Mouse (Mus musculus): ENCODE data around the gene Esx1. TPM values are rescaled to one million over a fixed set of nuclear protein-coding genes. Genes with fewer than 3 reads are reported as not detected.

The Esx1 gene
- total RNA-seq (2012; rRNA removed), result 0.47 and 0.63 TPM in 2 replicates
- total RNA-seq (2014; rRNA removed), result 0.17 TPM in 1 of 2 replicates, not detected in the other
- polyA plus RNA-seq (2012; ENCODE audit: insufficient read length, low read depth), result 2.1 and 2.4 TPM in 2 replicates

DNA sequence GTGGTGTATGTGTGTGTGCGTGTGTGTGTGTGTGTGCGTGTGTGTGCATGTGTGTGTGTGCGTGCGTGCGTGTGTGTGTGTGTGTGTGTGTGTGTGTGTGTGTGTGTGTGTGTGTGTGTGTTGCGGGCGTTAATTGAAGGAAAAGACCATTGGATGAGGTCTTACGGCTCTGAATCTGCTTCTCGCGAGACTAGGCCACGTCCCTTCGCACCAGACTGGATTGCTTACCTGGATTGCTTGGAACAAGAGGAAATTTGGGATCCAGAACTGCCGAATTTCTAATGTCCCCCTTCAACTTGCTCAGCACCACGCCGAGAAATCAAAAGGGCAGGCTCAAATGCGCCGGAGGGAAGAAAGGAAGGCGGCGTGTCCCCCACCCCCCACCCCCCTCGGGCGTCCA lies at the start of gene Esx1:
Gene Esx1, minus strand, starts transcription at position 366 of the 400 bp plus-strand sequence.
- no peaks in the 10 kb centered on the region for H3K27me3 ChIP-seq (replicated peaks)
- in situ Hi-C loops (cut with MboI; ENCODE audit: low pct_ligation_motif_present, low pct_unique_long_range_greater_than_20kb, low sequenced_read_pairs) (no loop called here), dilution Hi-C loops (cut with MboI; ENCODE audit: extremely low pct_ligation_motif_present, extremely low pct_unique_long_range_greater_than_20kb, low sequenced_read_pairs) (no loop called here)
- DNase-seq (ENCODE audit: extremely low read depth), result no peak
- H3K4me2 ChIP-seq (ENCODE audit: insufficient read depth, low read depth, poor library complexity, severe bottlenecking), result no peak within 1 kb of the TSS
- TF ChIP-seq MAZ (IDR thresholded peaks at IDR 0.05; ENCODE audit: low read depth, low read length) (no peak), CHD2 (IDR thresholded peaks at IDR 0.05; ENCODE audit: low read length) (no peak), RCOR1 (conservative IDR thresholded peaks at IDR 0.05; ENCODE audit: low read depth, low read length) (no peak), JUND (conservative IDR thresholded peaks at IDR 0.05; ENCODE audit: low read depth, low read length) (no peak), ZC3H11A (IDR thresholded peaks at IDR 0.05; ENCODE audit: low read depth, low read length) (no peak), NRF1 (IDR thresholded peaks at IDR 0.05; ENCODE audit: low read depth, low read length) (no peak), MAX (IDR thresholded peaks at IDR 0.05; ENCODE audit: low read length) (no peak), ZNF384 (IDR thresholded peaks at IDR 0.05; ENCODE audit: low read depth, low read length) (no peak), USF2 (conservative IDR thresholded peaks at IDR 0.05; ENCODE audit: low read depth, low read length) (no peak), POLR2AphosphoS2 (IDR thresholded peaks at IDR 0.05; ENCODE audit: low read depth, low read length) (no peak), POLR2A (IDR thresholded peaks at IDR 0.05; ENCODE audit: low read depth, low read length) (no peak), ELF1 (IDR thresholded peaks at IDR 0.05; ENCODE audit: low read depth, low read length) (no peak), MAFK (IDR thresholded peaks at IDR 0.05; ENCODE audit: insufficient replicate concordance, low read length) (no peak), NELFE (IDR thresholded peaks at IDR 0.05; ENCODE audit: low read depth, low read length) (no peak), SMC3 (IDR thresholded peaks at IDR 0.05; ENCODE audit: low read depth, low read length) (no peak), E2F4 (IDR thresholded peaks at IDR 0.05; ENCODE audit: insufficient replicate concordance, low read depth, low read length) (no peak), ETS1 (conservative IDR thresholded peaks at IDR 0.05; ENCODE audit: low read depth, low read length) (no peak), RAD21 (IDR thresholded peaks at IDR 0.05; ENCODE audit: low read depth, low read length) (no peak)
- H3K27ac ChIP-seq (ENCODE audit: insufficient read depth, low read depth), result no peak within 1 kb of the TSS
- no peaks in the 10 kb centered on the region for H3K79me2 ChIP-seq (replicated peaks; ENCODE audit: control insufficient read depth, extremely low read depth, insufficient read depth, poor library complexity, severe bottlenecking)
- H3K4me1 ChIP-seq (ENCODE audit: control insufficient read depth in 1 of 2, insufficient read depth in 2 of 2), result no peaks in the 10 kb centered on the region
- no peaks in the 10 kb centered on the region for H3K36me3 ChIP-seq (replicated peaks in 1 of 2; ENCODE audit: control insufficient read depth in 1 of 2, insufficient read depth in 1 of 2, low read length in 1 of 2)
- H3K9ac ChIP-seq (ENCODE audit: insufficient read depth, low read depth), result no peak within 1 kb of the TSS
- H3K4me3 ChIP-seq (replicated peaks in 1 of 3; ENCODE audit: low read depth in 2 of 3, low read length in 2 of 3, poor library complexity in 1 of 3), result no peak within 1 kb of the TSS
- H3K9me3 ChIP-seq (replicated peaks; ENCODE audit: low read length), result no peaks in the 10 kb centered on the region

DNA sequence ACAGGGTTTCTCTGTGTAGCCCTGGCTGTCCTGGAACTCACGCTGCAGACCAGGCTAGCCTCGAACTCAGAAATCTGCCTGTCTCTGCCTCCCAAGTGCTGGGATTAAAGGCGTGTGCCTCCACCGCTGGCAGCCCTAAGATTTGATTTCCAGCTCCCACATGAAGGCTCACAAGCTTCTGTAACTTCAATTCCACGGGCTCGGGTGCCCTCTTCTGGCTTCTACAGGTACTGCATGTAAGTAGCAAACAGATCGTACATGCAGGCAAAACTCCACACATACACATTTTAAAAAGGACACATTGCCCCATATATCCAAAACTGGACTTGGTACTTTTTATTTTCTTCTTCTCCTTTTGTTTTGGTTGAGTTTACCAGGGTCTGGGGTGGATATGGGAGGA lies 48.1 kb upstream of the Esx1 start:
- in situ Hi-C loops (cut with MboI; ENCODE audit: low pct_ligation_motif_present, low pct_unique_long_range_greater_than_20kb, low sequenced_read_pairs), result no loop called here
- dilution Hi-C loops (cut with MboI; ENCODE audit: extremely low pct_ligation_motif_present, extremely low pct_unique_long_range_greater_than_20kb, low sequenced_read_pairs), result no loop called here
- peak; percentile 19 for DNase-seq (ENCODE audit: extremely low read depth)

More for the DNA sequence above, 48.1 kb upstream of the Esx1 start:
- Histone ChIP-seq H3K27me3 (replicated peaks) (no peaks in the 10 kb centered on the region), H3K4me1 (ENCODE audit: control insufficient read depth in 1 of 2, insufficient read depth in 2 of 2) (no peaks in the 10 kb centered on the region), H3K4me2 (ENCODE audit: insufficient read depth, low read depth, poor library complexity, severe bottlenecking) (no peak overlapping the region), H3K79me2 (replicated peaks; ENCODE audit: control insufficient read depth, extremely low read depth, insufficient read depth, poor library complexity, severe bottlenecking) (no peaks in the 10 kb centered on the region), H3K27ac (ENCODE audit: insufficient read depth, low read depth) (no peak overlapping the region), H3K36me3 (replicated peaks in 1 of 2; ENCODE audit: control insufficient read depth in 1 of 2, insufficient read depth in 1 of 2, low read length in 1 of 2) (no peaks in the 10 kb centered on the region), H3K9ac (ENCODE audit: insufficient read depth, low read depth) (no peak overlapping the region), H3K9me3 (replicated peaks; ENCODE audit: low read length) (no peaks in the 10 kb centered on the region), H3K4me3 (replicated peaks in 1 of 3; ENCODE audit: low read depth in 2 of 3, low read length in 2 of 3, poor library complexity in 1 of 3) (no peak overlapping the region)
- no peak for TF ChIP-seq NRF1 (IDR thresholded peaks at IDR 0.05; ENCODE audit: low read depth, low read length)
- no peak for TF ChIP-seq PAX5 (IDR thresholded peaks at IDR 0.05; ENCODE audit: low read length)
- peak; percentile 43 for TF ChIP-seq RAD21 (IDR thresholded peaks at IDR 0.05; ENCODE audit: low read depth, low read length)
- no peak for TF ChIP-seq EP300 (IDR thresholded peaks at IDR 0.05; ENCODE audit: low read length)
- TF ChIP-seq UBTF (IDR thresholded peaks at IDR 0.05; ENCODE audit: low read depth, low read length), result no peak
- TF ChIP-seq RCOR1 (conservative IDR thresholded peaks at IDR 0.05; ENCODE audit: low read depth, low read length), result no peak
- no peak for TF ChIP-seq IRF4 (IDR thresholded peaks at IDR 0.05; ENCODE audit: low read depth, low read length)
- no peak for TF ChIP-seq KAT2A (IDR thresholded peaks at IDR 0.05; ENCODE audit: insufficient replicate concordance, low read length)
- TF ChIP-seq CTCF (conservative IDR thresholded peaks at IDR 0.05 in 1 of 2, IDR thresholded peaks at IDR 0.05 in 1 of 2; ENCODE audit: low read depth in 2 of 2, low read length in 2 of 2), result peak; percentile 14 to 46; a peak in 3 of 4 replicates
- no peak for TF ChIP-seq TBP (conservative IDR thresholded peaks at IDR 0.05; ENCODE audit: low read depth, low read length)

Data from CH12.LX (cell line).